Comparison of ENCODE assay signal across 8 mouse cellular contexts in the genomic region with DNA sequence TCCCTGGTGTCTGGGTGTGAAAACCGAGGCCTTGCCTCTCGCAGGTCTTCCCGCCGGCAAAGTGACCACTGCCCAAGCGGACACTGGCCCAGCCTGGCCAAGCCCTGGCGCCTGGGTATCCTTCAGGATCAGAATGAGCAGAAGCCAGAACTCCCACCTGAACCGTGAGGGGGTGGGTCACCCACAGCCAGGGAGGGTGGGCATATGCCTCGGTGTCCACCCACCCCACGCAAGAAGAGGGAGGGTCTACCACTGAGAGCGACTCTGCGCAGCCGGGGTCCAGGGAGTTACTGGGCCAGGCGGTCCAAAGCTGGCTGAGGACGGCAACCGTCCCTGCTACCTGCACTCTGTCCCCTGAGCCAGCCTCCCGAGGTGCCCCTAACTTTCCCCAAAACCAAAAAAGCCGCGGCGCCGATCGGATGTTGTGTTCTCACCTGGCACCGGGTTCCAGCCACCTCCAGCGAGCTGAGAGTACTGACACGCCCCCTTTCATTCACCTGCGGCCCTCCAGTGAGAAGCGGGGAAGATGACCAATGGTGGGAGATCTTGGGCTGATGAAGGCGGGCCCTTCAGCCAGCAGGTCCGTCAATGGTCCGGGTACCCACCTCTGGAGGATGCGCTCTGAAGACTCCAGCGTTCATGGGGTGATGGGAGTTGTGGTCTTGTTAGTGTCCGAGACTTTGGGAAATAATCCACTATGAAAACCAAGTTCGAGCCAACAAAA. TPM values are rescaled to one million over a fixed set of nuclear protein-coding genes. Genes with fewer than 3 reads are reported as not detected.
A peak's percentile ranks its signal among the peaks of the same experiment; 100 is the strongest.
DNase-seq lines count a peak whose midpoint lies in the region; ATAC-seq and TF ChIP-seq lines count a peak whose summit lies in the region.

A gene (minus strand): TSS at position 514 of the 724 bp plus-strand sequence.

- ATAC-seq in kidney, embryonic 15.5 days (replicated peaks; ENCODE audit: low FRiP score), result peak; percentile 96
- peak; percentile 68 for ATAC-seq in limb, embryonic 12.5 days (ENCODE audit: insufficient number of reproducible peaks, insufficient read depth, low FRiP score, low TSS enrichment, low read depth)
- peak; percentile 99 for ATAC-seq in midbrain, embryonic 15.5 days (replicated peaks)
- ATAC-seq in megakaryocyte-erythroid progenitor cell, adult 5-6 weeks (replicated peaks; ENCODE audit: low FRiP score, low TSS enrichment, poor library complexity, severe bottlenecking), result no peak

- DNase-seq in ES-E14 (ENCODE audit: low read depth, low spot score), result peak; percentile 89
- DNase-seq in cerebellum, adult 9-10 months, result peak; percentile 82
- DNase-seq in forelimb bud, embryonic 11.5 days (ENCODE audit: low read depth, low spot score), result peak; percentile 45
- DNase-seq in telencephalon, adult 2 months (ENCODE audit: low read depth, low spot score), result peak; percentile 86

- peaks cover 0 to 3% of the 10 kb centered on the region in 2 experiments; a peak in 2 of 4 replicates for H3K4me1 ChIP-seq in ES-E14 (ENCODE audit: control insufficient read depth in 2 of 2, insufficient read depth in 2 of 2, low read length in 2 of 2, poor library complexity in 1 of 2)
- H3K4me1 ChIP-seq in kidney, embryonic 15.5 days, result peaks cover 16% of the 10 kb centered on the region
- peaks cover 4% of the 10 kb centered on the region for H3K4me1 ChIP-seq in limb, embryonic 12.5 days (replicated peaks)
- H3K4me1 ChIP-seq in midbrain, embryonic 15.5 days, result peaks cover 5% of the 10 kb centered on the region; the same call in 1 of the 2 replicates

- in situ Hi-C loops in ES-E14 (cut with MboI; ENCODE audit: low sequenced_read_pairs in 2 of 2, unreplicated experiment in 2 of 2), result no loop called here

- H3K27ac ChIP-seq in ES-E14 (ENCODE audit: insufficient read depth, low read depth, low read length, poor library complexity, severe bottlenecking), result no peak within 1 kb of the TSS
- no peak within 1 kb of the TSS for H3K27ac ChIP-seq in kidney, embryonic 15.5 days
- no peak within 1 kb of the TSS for H3K27ac ChIP-seq in limb, embryonic 12.5 days
- H3K27ac ChIP-seq in midbrain, embryonic 15.5 days, result no peak within 1 kb of the TSS; the same call in 1 of the 2 replicates

- H3K4me3 ChIP-seq in ES-E14 (ENCODE audit: insufficient read depth in 1 of 2, low read depth in 1 of 2, low read length in 2 of 2, poor library complexity in 1 of 2, severe bottlenecking in 1 of 2), result peak within 1 kb of the TSS; percentile 77 to 91
- peak within 1 kb of the TSS; percentile 58 for H3K4me3 ChIP-seq in kidney, embryonic 15.5 days (replicated peaks)
- peak within 1 kb of the TSS; percentile 44 for H3K4me3 ChIP-seq in limb, embryonic 12.5 days (replicated peaks)
- H3K4me3 ChIP-seq in midbrain, embryonic 15.5 days, result peak within 1 kb of the TSS; percentile 53

- H3K4me2 ChIP-seq in kidney, embryonic 15.5 days, result peak within 1 kb of the TSS; percentile 85
- peak within 1 kb of the TSS; percentile 63 for H3K4me2 ChIP-seq in limb, embryonic 12.5 days
- peak within 1 kb of the TSS; percentile 78 for H3K4me2 ChIP-seq in midbrain, embryonic 15.5 days

- WGBS in kidney, embryonic 15.5 days, result 3% methylated on average over 33 of the region's 33 CpGs
- WGBS in limb, embryonic 12.5 days, result 2% methylated on average over 33 of the region's 33 CpGs
- WGBS in midbrain, embryonic 15.5 days, result 1% methylated on average over 33 of the region's 33 CpGs

- no peaks in the 10 kb centered on the region for H3K36me3 ChIP-seq in ES-E14 (ENCODE audit: control insufficient read depth, insufficient read depth, low read length, poor library complexity, severe bottlenecking)
- H3K36me3 ChIP-seq in kidney, embryonic 15.5 days, result no peaks in the 10 kb centered on the region
- no peaks in the 10 kb centered on the region for H3K36me3 ChIP-seq in limb, embryonic 12.5 days
- no peaks in the 10 kb centered on the region for H3K36me3 ChIP-seq in midbrain, embryonic 15.5 days (replicated peaks)

- peak within 1 kb of the TSS; percentile 71 for H3K9ac ChIP-seq in ES-E14 (ENCODE audit: insufficient read depth, low read depth, low read length, poor library complexity, severe bottlenecking)
- peak within 1 kb of the TSS; percentile 58 for H3K9ac ChIP-seq in kidney, embryonic 15.5 days
- peak within 1 kb of the TSS; percentile 53 for H3K9ac ChIP-seq in limb, embryonic 12.5 days (replicated peaks)
- H3K9ac ChIP-seq in midbrain, embryonic 15.5 days, result peak within 1 kb of the TSS; percentile 67

- peaks cover 43% of the 10 kb centered on the region for H3K27me3 ChIP-seq in kidney, embryonic 15.5 days
- H3K27me3 ChIP-seq in limb, embryonic 12.5 days, result peaks cover 55% of the 10 kb centered on the region
- H3K27me3 ChIP-seq in midbrain, embryonic 15.5 days (replicated peaks), result peaks cover 13% of the 10 kb centered on the region

- H3K9me3 ChIP-seq in ES-E14 (ENCODE audit: control insufficient read depth, insufficient read depth, low read depth, low read length), result no peaks in the 10 kb centered on the region
- no peaks in the 10 kb centered on the region for H3K9me3 ChIP-seq in kidney, embryonic 15.5 days (replicated peaks)
- no peaks in the 10 kb centered on the region for H3K9me3 ChIP-seq in limb, embryonic 12.5 days
- H3K9me3 ChIP-seq in midbrain, embryonic 15.5 days, result no peaks in the 10 kb centered on the region

TF ChIP-seq in ES-E14, 5 proteins besides CTCF, POLR2A, EP300 and RAD21:
- TF ChIP-seq CHD2 (IDR thresholded peaks at IDR 0.05; ENCODE audit: low read depth, low read length) (0 out of 2 replicates have a peak, but pooled peaks have one; percentile 46), HCFC1 (IDR thresholded peaks at IDR 0.05; ENCODE audit: borderline replicate concordance, insufficient read depth, low read length) (peak; percentile 75), ZC3H11A (IDR thresholded peaks at IDR 0.05; ENCODE audit: borderline replicate concordance, low read depth, low read length) (no peak), ZNF384 (IDR thresholded peaks at IDR 0.05; ENCODE audit: low read depth, low read length) (no peak), MAFK (IDR thresholded peaks at IDR 0.05; ENCODE audit: insufficient read depth, low read depth, low read length) (no peak)

RNA-seq across cellular contexts. Expression of the gene that starts here (rescaled TPM):
- 2.5 and 2.7 TPM in 2 replicates for total RNA-seq in ES-E14 (2012; rRNA removed)
- polyA plus RNA-seq in kidney, embryonic 15.5 days (2015; fragmentation: Nextera tagmentation; extraction: Ambion mirVana), result 4.1 and 4.9 TPM in 2 replicates
- polyA plus RNA-seq in limb, embryonic 12.5 days (2016; fragmentation: Nextera tagmentation; extraction: Ambion mirVana), result 1.2 and 1.4 TPM in 2 replicates
- polyA plus RNA-seq in midbrain, embryonic 15.5 days (2015; fragmentation: Nextera tagmentation; extraction: Ambion mirVana), result 19.0 and 19.8 TPM in 2 replicates
- total RNA-seq in megakaryocyte-erythroid progenitor cell, adult 5-6 weeks (2014; fragmentation: Nextera tagmentation), result not detected in 2 replicates
- total RNA-seq in megakaryocyte-erythroid progenitor cell, adult 5-6 weeks (2017), result 0.05 TPM in 1 of 2 replicates, not detected in the other
